Mouse (Mus musculus): Measurements from ENCODE around the gene Arfgap1. TPM values are rescaled to one million over a fixed set of nuclear protein-coding genes. Genes with fewer than 3 reads are reported as not detected.

Arfgap1 gene
- 50.2 and 50.5 TPM in 2 replicates for polyA plus RNA-seq (2014; fragmentation: Nextera tagmentation; extraction: Ambion mirVana)

GRCm38 (mm10) chr2:180967010-180967763, at the start of gene Arfgap1:
TSS of gene Arfgap1 (plus strand) at chr2:180967225.
- peaks cover 5% of the 10 kb centered on the region for H3K36me3 ChIP-seq (ENCODE audit: control insufficient read depth, insufficient read depth, low read length)
- no peaks in the 10 kb centered on the region for H3K9me3 ChIP-seq (ENCODE audit: control insufficient read depth, low read length)
- H3K4me1 ChIP-seq (replicated peaks; ENCODE audit: control insufficient read depth, insufficient read depth, low read length), result peaks cover 7% of the 10 kb centered on the region; the same call in 1 of the 2 replicates
- H3K4me3 ChIP-seq (ENCODE audit: low read depth, low read length), result peak within 1 kb of the TSS; percentile 92
- DNase-seq (ENCODE audit: low spot score) (peak; percentile 89), ATAC-seq (ENCODE audit: low FRiP score) (peak; percentile 84)
- H3K27ac ChIP-seq (ENCODE audit: low read depth, low read length), result peak within 1 kb of the TSS; percentile 83
- under 1% methylated on average over 53 of the region's 57 CpGs for WGBS
- H3K4me2 ChIP-seq (replicated peaks; ENCODE audit: low read depth, low read length), result peak within 1 kb of the TSS; percentile 95
- H3K27me3 ChIP-seq (ENCODE audit: control insufficient read depth, insufficient read depth, low read length), result no peaks in the 10 kb centered on the region
- H3K9ac ChIP-seq (ENCODE audit: low read depth, low read length), result peak within 1 kb of the TSS; percentile 92

GRCm38 (mm10) chr2:180919913-180920809, 46.9 kb upstream of the Arfgap1 start:
- Histone ChIP-seq H3K9ac (ENCODE audit: low read depth, low read length) (peak overlapping the region; percentile 96), H3K4me1 (replicated peaks; ENCODE audit: control insufficient read depth, insufficient read depth, low read length) (no peaks in the 10 kb centered on the region), H3K4me3 (ENCODE audit: low read depth, low read length) (peak overlapping the region; percentile 100), H3K4me2 (replicated peaks; ENCODE audit: low read depth, low read length) (peak overlapping the region; percentile 81), H3K27me3 (ENCODE audit: control insufficient read depth, insufficient read depth, low read length) (no peaks in the 10 kb centered on the region), H3K27ac (ENCODE audit: low read depth, low read length) (peak overlapping the region; percentile 47; the same call in 1 of the 2 replicates), H3K36me3 (ENCODE audit: control insufficient read depth, insufficient read depth, low read length) (peaks cover 2% of the 10 kb centered on the region; the same call in 1 of the 2 replicates), H3K9me3 (ENCODE audit: control insufficient read depth, low read length) (no peaks in the 10 kb centered on the region)
- under 1% methylated on average over 53 of the region's 61 CpGs for WGBS
- ATAC-seq (ENCODE audit: low FRiP score), result peak; percentile 68
- DNase-seq (ENCODE audit: low spot score), result no peak

GRCm38 (mm10) chr2:180920810-180921400, 46.1 kb upstream of the Arfgap1 start, which contains the start of gene Ythdf1:
TSS of gene Ythdf1 (minus strand) at chr2:180920949.
- WGBS, result under 1% methylated on average over 51 of the region's 56 CpGs
- H3K4me1 ChIP-seq (replicated peaks; ENCODE audit: control insufficient read depth, insufficient read depth, low read length), result no peaks in the 10 kb centered on the region
- H3K9me3 ChIP-seq (ENCODE audit: control insufficient read depth, low read length), result no peaks in the 10 kb centered on the region
- no peaks in the 10 kb centered on the region for H3K27me3 ChIP-seq (ENCODE audit: control insufficient read depth, insufficient read depth, low read length)
- peak; percentile 96 for ATAC-seq (ENCODE audit: low FRiP score)
- H3K36me3 ChIP-seq (ENCODE audit: control insufficient read depth, insufficient read depth, low read length), result peaks cover 2% of the 10 kb centered on the region; the same call in 1 of the 2 replicates
- H3K27ac ChIP-seq (ENCODE audit: low read depth, low read length), result peak within 1 kb of the TSS; percentile 47; the same call in 1 of the 2 replicates
- H3K4me2 ChIP-seq (replicated peaks; ENCODE audit: low read depth, low read length), result peak within 1 kb of the TSS; percentile 81
- H3K4me3 ChIP-seq (ENCODE audit: low read depth, low read length), result peak within 1 kb of the TSS; percentile 100
- DNase-seq (ENCODE audit: low spot score), result peak; percentile 99
- peak within 1 kb of the TSS; percentile 96 for H3K9ac ChIP-seq (ENCODE audit: low read depth, low read length)

- Histone ChIP-seq H3K9ac (ENCODE audit: low read depth, low read length) (no peak overlapping the region), H3K27me3 (ENCODE audit: control insufficient read depth, insufficient read depth, low read length) (no peaks in the 10 kb centered on the region), H3K4me3 (ENCODE audit: low read depth, low read length) (no peak overlapping the region), H3K36me3 (ENCODE audit: control insufficient read depth, insufficient read depth, low read length) (no peaks in the 10 kb centered on the region), H3K4me2 (replicated peaks; ENCODE audit: low read depth, low read length) (no peak overlapping the region), H3K27ac (ENCODE audit: low read depth, low read length) (no peak overlapping the region), H3K9me3 (ENCODE audit: control insufficient read depth, low read length) (no peaks in the 10 kb centered on the region), H3K4me1 (replicated peaks; ENCODE audit: control insufficient read depth, insufficient read depth, low read length) (no peaks in the 10 kb centered on the region)
- no peak for DNase-seq (ENCODE audit: low spot score)
- no peak for ATAC-seq (ENCODE audit: low FRiP score)
- 94% methylated on average over 6 of the region's 6 CpGs for WGBS
Measured at GRCm38 (mm10) chr2:180922739-180923138, 44.3 kb upstream of the Arfgap1 start.

- H3K4me2 ChIP-seq (replicated peaks; ENCODE audit: low read depth, low read length), result no peak overlapping the region
- H3K9ac ChIP-seq (ENCODE audit: low read depth, low read length), result no peak overlapping the region
- WGBS, result 14% methylated on average over 4 of the region's 4 CpGs
- H3K27ac ChIP-seq (ENCODE audit: low read depth, low read length), result no peak overlapping the region
- ATAC-seq (ENCODE audit: low FRiP score) (no peak), DNase-seq (ENCODE audit: low spot score) (peak; percentile 89)
- H3K4me3 ChIP-seq (ENCODE audit: low read depth, low read length), result no peak overlapping the region
- H3K27me3 ChIP-seq (ENCODE audit: control insufficient read depth, insufficient read depth, low read length), result no peaks in the 10 kb centered on the region
- H3K9me3 ChIP-seq (ENCODE audit: control insufficient read depth, low read length), result no peaks in the 10 kb centered on the region
- H3K36me3 ChIP-seq (ENCODE audit: control insufficient read depth, insufficient read depth, low read length), result no peaks in the 10 kb centered on the region
- no peaks in the 10 kb centered on the region for H3K4me1 ChIP-seq (replicated peaks; ENCODE audit: control insufficient read depth, insufficient read depth, low read length)
Measured at GRCm38 (mm10) chr2:180925176-180925575, 41.8 kb upstream of the Arfgap1 start.

GRCm38 (mm10) chr2:180928723-180929122, 38.3 kb upstream of the Arfgap1 start, which contains the start of gene Birc7:
TSS of gene Birc7 (plus strand) at chr2:180929023.
- H3K9ac ChIP-seq (ENCODE audit: low read depth, low read length), result 0 out of 2 replicates have a peak within 1 kb of the TSS, but pooled peaks have one; percentile 16
- no peak within 1 kb of the TSS for H3K4me3 ChIP-seq (ENCODE audit: low read depth, low read length)
- H3K27me3 ChIP-seq (ENCODE audit: control insufficient read depth, insufficient read depth, low read length), result no peaks in the 10 kb centered on the region
- H3K27ac ChIP-seq (ENCODE audit: low read depth, low read length), result no peak within 1 kb of the TSS
- ATAC-seq (ENCODE audit: low FRiP score) (no peak), DNase-seq (ENCODE audit: low spot score) (no peak)
- WGBS, result 49% methylated on average over 4 of the region's 4 CpGs
- H3K4me1 ChIP-seq (replicated peaks; ENCODE audit: control insufficient read depth, insufficient read depth, low read length), result no peaks in the 10 kb centered on the region
- H3K4me2 ChIP-seq (replicated peaks; ENCODE audit: low read depth, low read length), result no peak within 1 kb of the TSS
- H3K9me3 ChIP-seq (ENCODE audit: control insufficient read depth, low read length), result no peaks in the 10 kb centered on the region
- H3K36me3 ChIP-seq (ENCODE audit: control insufficient read depth, insufficient read depth, low read length), result no peaks in the 10 kb centered on the region

GRCm38 (mm10) chr2:180932418-180932817, 34.6 kb upstream of the Arfgap1 start:
- no peak overlapping the region for H3K4me2 ChIP-seq (replicated peaks; ENCODE audit: low read depth, low read length)
- H3K4me3 ChIP-seq (ENCODE audit: low read depth, low read length), result no peak overlapping the region
- H3K27me3 ChIP-seq (ENCODE audit: control insufficient read depth, insufficient read depth, low read length), result no peaks in the 10 kb centered on the region
- ATAC-seq (ENCODE audit: low FRiP score) (peak; percentile 50; the same call in 1 of the 2 replicates), DNase-seq (ENCODE audit: low spot score) (peak; percentile 29)
- H3K4me1 ChIP-seq (replicated peaks; ENCODE audit: control insufficient read depth, insufficient read depth, low read length), result 0 out of 2 replicates have a peak, but pooled peaks cover 2% of the 10 kb centered on the region
- H3K27ac ChIP-seq (ENCODE audit: low read depth, low read length), result no peak overlapping the region
- WGBS, result 80% methylated on average over 1 of the region's 1 CpGs
- no peak overlapping the region for H3K9ac ChIP-seq (ENCODE audit: low read depth, low read length)
- H3K36me3 ChIP-seq (ENCODE audit: control insufficient read depth, insufficient read depth, low read length), result no peaks in the 10 kb centered on the region
- no peaks in the 10 kb centered on the region for H3K9me3 ChIP-seq (ENCODE audit: control insufficient read depth, low read length)

GRCm38 (mm10) chr2:180940187-180940586, 26.8 kb upstream of the Arfgap1 start:
- 0 out of 2 replicates have a peak, but pooled peaks cover 2% of the 10 kb centered on the region for H3K4me1 ChIP-seq (replicated peaks; ENCODE audit: control insufficient read depth, insufficient read depth, low read length)
- no peak overlapping the region for H3K27ac ChIP-seq (ENCODE audit: low read depth, low read length)
- H3K4me3 ChIP-seq (ENCODE audit: low read depth, low read length), result no peak overlapping the region
- H3K27me3 ChIP-seq (ENCODE audit: control insufficient read depth, insufficient read depth, low read length), result no peaks in the 10 kb centered on the region
- H3K36me3 ChIP-seq (ENCODE audit: control insufficient read depth, insufficient read depth, low read length), result peaks cover 3% of the 10 kb centered on the region; the same call in 1 of the 2 replicates
- ATAC-seq (ENCODE audit: low FRiP score), result no peak
- DNase-seq (ENCODE audit: low spot score), result no peak
- H3K4me2 ChIP-seq (replicated peaks; ENCODE audit: low read depth, low read length), result no peak overlapping the region
- no peaks in the 10 kb centered on the region for H3K9me3 ChIP-seq (ENCODE audit: control insufficient read depth, low read length)
- no peak overlapping the region for H3K9ac ChIP-seq (ENCODE audit: low read depth, low read length)

All from hindbrain, embryonic 11.5 days (tissue).